Mouse (Mus musculus): ENCODE data around the gene Crp.

The Crp gene

GRCm38 (mm10) chr1:172711962-172712361 is 14.1 kb downstream of the Crp start:
- DNase-seq (ENCODE audit: low read depth, low spot score): no peak

GRCm38 (mm10) chr1:172751241-172751640 is 53.4 kb downstream of the Crp start:
- no peak for DNase-seq (ENCODE audit: low read depth, low spot score)

DNA sequence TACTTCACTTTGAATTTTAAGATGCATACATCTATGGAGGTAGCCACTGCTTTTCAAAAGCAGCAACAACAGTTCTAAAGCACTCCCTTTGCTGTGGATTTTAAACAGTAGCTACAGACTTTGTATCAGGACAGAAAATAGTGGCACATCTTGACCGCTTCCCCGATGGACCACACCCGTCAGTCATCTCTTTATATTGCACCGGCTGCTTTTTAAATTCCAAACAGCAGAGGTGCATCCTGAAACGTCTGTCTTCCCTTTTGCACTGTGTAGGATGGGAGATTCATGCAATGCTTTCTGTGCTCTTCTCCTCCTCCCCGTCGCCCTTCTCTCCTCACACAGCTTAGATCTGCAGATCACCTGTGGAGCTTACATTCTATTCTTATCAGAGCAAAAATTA is 57.3 kb downstream of the Crp start:
- DNase-seq (ENCODE audit: low read depth, low spot score): no peak

- no peak for DNase-seq (ENCODE audit: low read depth, low spot score)
Observed at GRCm38 (mm10) chr1:172759525-172759924, 61.7 kb downstream of the Crp start.

GRCm38 (mm10) chr1:172779195-172779594 is 81.3 kb downstream of the Crp start:
- DNase-seq (ENCODE audit: low read depth, low spot score): no peak

- DNase-seq (ENCODE audit: low read depth, low spot score): no peak
Observed at GRCm38 (mm10) chr1:172785322-172785721, 87.5 kb downstream of the Crp start.

DNA sequence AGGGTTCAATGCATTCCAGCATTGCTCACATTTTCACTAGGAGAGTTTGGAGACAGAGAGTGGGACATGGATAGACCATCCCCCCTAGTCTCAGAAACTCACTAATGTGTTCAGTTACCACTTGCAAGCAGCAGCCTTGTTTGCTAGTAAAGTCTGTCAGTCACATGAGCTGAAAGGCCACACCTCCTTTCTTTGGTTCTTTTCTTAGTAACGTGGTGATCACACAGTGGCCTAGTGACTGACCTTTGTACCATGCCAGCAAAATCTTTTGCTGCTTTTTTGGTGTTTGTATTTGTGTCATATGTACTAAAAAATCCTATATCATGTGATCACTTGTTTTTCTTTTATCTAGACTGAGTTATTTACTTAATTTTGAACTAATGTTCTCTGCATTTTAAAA is 88.0 kb downstream of the Crp start:
- DNase-seq (ENCODE audit: low read depth, low spot score): no peak

DNA sequence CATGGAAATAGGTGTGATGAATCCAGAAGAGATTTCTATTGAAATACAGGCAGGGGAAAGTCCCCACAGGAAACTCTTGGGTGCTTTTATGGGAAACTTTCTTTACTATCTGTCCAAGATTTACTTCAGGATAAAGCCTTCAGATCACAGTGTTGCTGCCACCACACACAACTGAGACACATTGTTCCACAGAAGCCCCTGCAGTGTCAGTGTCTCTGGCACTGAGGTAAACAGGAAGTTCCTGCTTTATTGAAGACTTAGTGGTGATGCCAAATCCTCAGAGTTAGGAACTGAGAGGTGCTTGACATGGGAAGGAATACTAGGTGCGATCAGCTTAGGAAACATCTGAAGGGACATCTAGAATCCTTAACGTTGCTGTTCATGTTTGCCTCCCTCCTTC is 131.1 kb downstream of the Crp start:
- no peak for DNase-seq (ENCODE audit: low read depth, low spot score)

DNA sequence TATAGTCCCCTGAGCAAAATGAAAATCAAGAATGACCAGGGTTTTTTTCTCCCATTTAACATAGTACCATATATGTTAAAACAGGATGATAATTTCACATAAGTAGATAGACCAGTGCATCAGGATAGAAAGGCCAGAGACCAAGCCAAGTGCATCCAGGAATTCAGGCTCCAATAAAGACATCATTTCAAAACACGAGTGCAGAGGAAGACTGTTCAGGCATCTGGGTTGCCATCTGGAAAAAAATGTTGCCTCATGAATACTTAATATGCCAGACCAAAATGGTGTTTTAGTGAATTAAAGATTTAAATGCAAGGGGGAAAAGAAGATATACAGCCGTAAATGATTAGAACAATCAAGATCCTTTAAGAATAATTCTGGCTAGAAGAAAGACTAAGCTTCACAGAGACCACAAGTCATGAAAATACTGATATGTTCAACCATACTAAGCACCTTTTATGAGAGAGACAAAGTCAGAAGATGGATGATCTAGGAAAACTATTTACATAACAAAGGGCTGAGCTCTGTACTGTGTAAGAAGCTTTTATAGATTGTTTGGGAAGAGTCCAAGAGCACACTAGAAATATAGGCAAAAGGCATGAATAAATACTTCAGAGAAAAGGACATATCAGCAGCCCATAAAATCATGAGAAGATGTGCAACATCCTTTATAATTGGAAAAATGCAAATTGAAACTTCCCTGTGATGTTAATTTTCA is 149.3 kb downstream of the Crp start:
- no peak for DNase-seq (ENCODE audit: low read depth, low spot score)

GRCm38 (mm10) chr1:172848171-172848570 is 150.3 kb downstream of the Crp start:
- DNase-seq (ENCODE audit: low read depth, low spot score): no peak

DNA sequence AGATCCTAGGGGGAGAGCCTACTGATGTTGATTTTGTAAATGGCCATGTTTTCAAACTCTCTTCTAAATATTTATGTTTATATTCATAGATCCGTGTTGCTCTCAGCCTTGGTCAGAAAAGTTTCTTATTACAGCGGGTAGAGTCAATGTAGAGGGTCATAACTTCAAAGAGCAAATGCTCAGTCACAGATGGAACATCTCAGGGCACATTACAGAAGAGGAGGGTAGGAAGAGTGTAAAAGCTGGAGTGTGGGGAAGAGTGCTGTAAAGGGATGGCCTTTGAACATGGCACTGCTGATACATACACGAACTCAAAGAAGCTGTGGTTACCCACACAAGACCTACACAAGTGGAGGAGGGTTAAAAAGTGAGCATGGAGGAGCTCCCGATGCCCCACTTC is 177.4 kb downstream of the Crp start:
- DNase-seq (ENCODE audit: low read depth, low spot score): no peak

GRCm38 (mm10) chr1:172876675-172877074 is 178.8 kb downstream of the Crp start:
- no peak for DNase-seq (ENCODE audit: low read depth, low spot score)

Measured in retina, adult 2 months (tissue).